In genomic region chr7:115233850-115234436, GRCm38 (mm10) we compare ENCODE assay signal across 15 mouse cellular contexts.
A peak's percentile ranks its signal among the peaks of the same experiment; 100 is the strongest.
DNase-seq lines count a peak whose midpoint lies in the region; ATAC-seq and TF ChIP-seq lines count a peak whose summit lies in the region.
"Had no signal": no experiment of that assay in that cellular context is flagged by ENCODE, and none has a peak within 500 bp of the region (broad histone marks: within the 10 kb centered on the region; RNA-seq: fewer than 3 reads in every experiment).

No protein-coding gene starts in this region.

- H3K9me3 ChIP-seq in heart, embryonic 16.5 days (replicated peaks; ENCODE audit: control insufficient read depth, low read length): no peaks in the 10 kb centered on the region
- no peaks in the 10 kb centered on the region for H3K9me3 ChIP-seq in midbrain, embryonic 10.5 days (replicated peaks)
- no peaks in the 10 kb centered on the region for H3K9me3 ChIP-seq in midbrain, postnatal 0 days (ENCODE audit: low read length)
- H3K9me3 ChIP-seq in midbrain, embryonic 14.5 days (ENCODE audit: control insufficient read depth, low read length): no peaks in the 10 kb centered on the region
- H3K9me3 ChIP-seq: megakaryocyte, embryonic 14.5 days had no signal

- TF ChIP-seq CTCF in midbrain, postnatal 0 days (IDR thresholded peaks at IDR 0.05): no peak

- peak; percentile 75 for ATAC-seq in heart, embryonic 16.5 days (replicated peaks; ENCODE audit: extremely low read depth, insufficient read depth, low FRiP score)
- no peak for ATAC-seq in midbrain, postnatal 0 days (ENCODE audit: low FRiP score)
- peak; percentile 50; the same call in 1 of the 2 replicates for ATAC-seq in midbrain, embryonic 14.5 days (ENCODE audit: low FRiP score, low TSS enrichment)

- H3K27ac ChIP-seq in heart, embryonic 16.5 days (ENCODE audit: low read length): no peak overlapping the region
- peak overlapping the region; percentile 46 for H3K27ac ChIP-seq in midbrain, embryonic 10.5 days (replicated peaks)
- H3K27ac ChIP-seq in midbrain, postnatal 0 days (ENCODE audit: low read depth, low read length): no peak overlapping the region
- H3K27ac ChIP-seq in midbrain, embryonic 14.5 days (replicated peaks; ENCODE audit: low read depth, low read length): no peak overlapping the region

- no peak overlapping the region for H3K4me3 ChIP-seq in heart, embryonic 16.5 days (ENCODE audit: low read length)
- H3K4me3 ChIP-seq in midbrain, embryonic 10.5 days: no peak overlapping the region
- H3K4me3 ChIP-seq in midbrain, postnatal 0 days (ENCODE audit: low read depth, low read length): no peak overlapping the region
- H3K4me3 ChIP-seq in midbrain, embryonic 14.5 days (replicated peaks; ENCODE audit: low read depth, low read length): no peak overlapping the region
- H3K4me3 ChIP-seq: megakaryocyte, embryonic 14.5 days had no signal

- no peak for DNase-seq in heart, adult 11 months
- DNase-seq in midbrain, embryonic 10.5 days (ENCODE audit: low spot score): peak; percentile 50
- no peak for DNase-seq in midbrain, postnatal 0 days (ENCODE audit: low spot score)
- DNase-seq in embryo, embryonic 11 days: peak; percentile 39
- peak; percentile 28 for DNase-seq in midbrain, embryonic 14.5 days
- DNase-seq in cerebellum, adult 11-12 months: no peak
- DNase-seq: adrenal gland, postnatal 10 days; cerebellum, adult 8-10 months; gastrocnemius, postnatal 36 days; kidney, adult 2 months; kidney, postnatal 25 days; layer of hippocampus, adult 9-11 months; lung, adult 2 months had no signal

- H3K36me3 ChIP-seq in heart, embryonic 16.5 days (ENCODE audit: control insufficient read depth, insufficient read depth): no peaks in the 10 kb centered on the region
- H3K36me3 ChIP-seq in midbrain, embryonic 10.5 days: no peaks in the 10 kb centered on the region
- H3K36me3 ChIP-seq in midbrain, postnatal 0 days (ENCODE audit: insufficient read depth, low read length): no peaks in the 10 kb centered on the region
- H3K36me3 ChIP-seq in midbrain, embryonic 14.5 days (ENCODE audit: control insufficient read depth, insufficient read depth, low read length): no peaks in the 10 kb centered on the region

- H3K9ac ChIP-seq in heart, embryonic 16.5 days (ENCODE audit: low read length): no peak overlapping the region
- H3K9ac ChIP-seq in midbrain, postnatal 0 days (replicated peaks; ENCODE audit: low read length, poor library complexity, severe bottlenecking): no peak overlapping the region
- H3K9ac ChIP-seq in midbrain, embryonic 14.5 days (replicated peaks; ENCODE audit: low read length): no peak overlapping the region

- H3K4me1 ChIP-seq in heart, embryonic 16.5 days (ENCODE audit: control insufficient read depth, insufficient read depth, low read length): peaks cover 10% of the 10 kb centered on the region
- peaks cover 22% of the 10 kb centered on the region for H3K4me1 ChIP-seq in midbrain, embryonic 10.5 days
- no peaks in the 10 kb centered on the region for H3K4me1 ChIP-seq in midbrain, postnatal 0 days (ENCODE audit: insufficient read depth, low read length)
- H3K4me1 ChIP-seq in midbrain, embryonic 14.5 days (ENCODE audit: control insufficient read depth, insufficient read depth, low read length): peaks cover 9% of the 10 kb centered on the region

- 38% methylated on average over 10 of the region's 10 CpGs for WGBS in heart, embryonic 16.5 days
- WGBS in midbrain, embryonic 10.5 days: 34% methylated on average over 10 of the region's 10 CpGs
- 33% methylated on average over 10 of the region's 10 CpGs for WGBS in midbrain, postnatal 0 days
- 15% methylated on average over 10 of the region's 10 CpGs for whole genome bisulfite sequencing in midbrain, embryonic 14.5 days

- no peaks in the 10 kb centered on the region for H3K27me3 ChIP-seq in heart, embryonic 16.5 days (ENCODE audit: control insufficient read depth, insufficient read depth, low read length)
- H3K27me3 ChIP-seq in midbrain, embryonic 10.5 days (ENCODE audit: low read depth, poor library complexity, severe bottlenecking): no peaks in the 10 kb centered on the region
- no peaks in the 10 kb centered on the region; the same call in 1 of the 2 replicates for H3K27me3 ChIP-seq in midbrain, postnatal 0 days (ENCODE audit: insufficient read depth, low read length)
- H3K27me3 ChIP-seq in midbrain, embryonic 14.5 days (ENCODE audit: control insufficient read depth, insufficient read depth, low read length): no peaks in the 10 kb centered on the region

- H3K4me2 ChIP-seq in heart, embryonic 16.5 days (ENCODE audit: low read depth, low read length): no peak overlapping the region
- no peak overlapping the region for H3K4me2 ChIP-seq in midbrain, postnatal 0 days (ENCODE audit: low read depth, low read length, poor library complexity, severe bottlenecking)
- H3K4me2 ChIP-seq in midbrain, embryonic 14.5 days (ENCODE audit: low read length): no peak overlapping the region

Comparison
In these comparisons a context has a peak if more than half of its experiments do, and no peak if none do; other contexts are left out.
1. DNase-seq: peak in midbrain, embryonic 10.5 days (single experiment), embryo, embryonic 11 days (single experiment) and midbrain, embryonic 14.5 days (single experiment); none in heart, adult 11 months (single experiment), midbrain, postnatal 0 days (single experiment) and cerebellum, adult 11-12 months (single experiment).